Comparison of ENCODE assay signal across 9 mouse cellular contexts in the genomic region with DNA sequence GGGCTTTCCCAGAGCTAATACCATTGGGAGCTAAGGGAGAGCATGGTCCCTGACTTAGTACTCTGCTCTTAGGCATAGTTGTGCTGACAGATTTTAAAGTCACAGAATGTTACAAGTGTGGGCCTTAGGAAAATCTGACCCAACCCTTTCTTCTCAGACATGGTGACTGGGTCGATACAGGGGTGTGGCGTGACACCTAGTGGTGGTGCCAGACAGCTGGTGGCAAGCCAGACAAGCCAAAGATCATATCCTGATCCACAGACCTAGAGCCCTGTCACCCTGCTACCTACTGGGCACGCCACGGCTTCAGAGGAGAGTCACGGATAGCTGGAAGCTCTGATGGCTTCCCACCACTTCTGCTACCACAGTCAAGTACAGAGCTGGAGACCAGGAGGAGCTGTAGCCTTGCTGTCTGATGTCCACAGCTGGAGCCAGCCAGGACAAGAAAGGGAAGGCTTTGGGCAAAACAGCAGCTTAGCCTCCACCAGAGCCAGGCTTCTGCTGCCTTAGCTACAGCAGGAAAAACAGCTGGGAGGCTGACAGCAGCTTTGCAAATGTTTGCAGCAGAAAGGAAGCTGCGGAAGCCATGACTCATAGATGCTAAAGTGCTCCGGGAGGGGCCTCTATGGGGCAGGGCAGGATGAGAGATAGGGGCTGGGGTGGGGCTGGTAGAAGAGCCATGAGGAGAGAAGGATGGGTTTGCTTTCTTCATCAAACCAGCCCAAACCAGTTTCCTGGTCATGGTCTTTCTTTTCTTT. TPM values are rescaled to one million over a fixed set of nuclear protein-coding genes. Genes with fewer than 3 reads are reported as not detected.
DNase-seq lines count a peak whose midpoint lies in the region; ATAC-seq and TF ChIP-seq lines count a peak whose summit lies in the region.
"Had no signal": no experiment of that assay in that cellular context is flagged by ENCODE, and none has a peak within 500 bp of the region (broad histone marks: within the 10 kb centered on the region; RNA-seq: fewer than 3 reads in every experiment).

No protein-coding gene starts in this region.

- no peak for TF ChIP-seq EP300 in stomach, postnatal 0 days (optimal IDR thresholded peaks at IDR 0.05)

- H3K27me3 ChIP-seq in testis, adult 2 months (ENCODE audit: control insufficient read depth, insufficient read depth, low read length): no peaks in the 10 kb centered on the region
- no peaks in the 10 kb centered on the region for H3K27me3 ChIP-seq in liver, embryonic 16.5 days (ENCODE audit: control insufficient read depth, insufficient read depth, low read depth, low read length)
- H3K27me3 ChIP-seq in stomach, postnatal 0 days (ENCODE audit: control insufficient read depth, insufficient read depth, low read length): no peaks in the 10 kb centered on the region

- peak overlapping the region; percentile 66 for H3K27ac ChIP-seq in testis, adult 2 months (ENCODE audit: control insufficient read depth, insufficient read depth, low read depth, low read length)
- peak overlapping the region; percentile 59 for H3K27ac ChIP-seq in liver, embryonic 16.5 days (ENCODE audit: low read length)
- H3K27ac ChIP-seq in stomach, postnatal 0 days (replicated peaks): peak overlapping the region; percentile 93

- 20% methylated on average over 7 of the region's 7 CpGs for WGBS in liver, embryonic 16.5 days (ENCODE audit: insufficient replicate concordance)
- 30% methylated on average over 7 of the region's 7 CpGs for WGBS in stomach, postnatal 0 days

- TF ChIP-seq POLR2A in testis, adult 2 months (IDR thresholded peaks at IDR 0.05; ENCODE audit: control insufficient read depth, low read depth, low read length): no peak

- peak; percentile 2; the same call in 1 of the 2 replicates for TF ChIP-seq CTCF in testis, adult 2 months (IDR thresholded peaks at IDR 0.05; ENCODE audit: control insufficient read depth, insufficient read depth, insufficient replicate concordance, low read depth, low read length)
- peak; percentile 63 for TF ChIP-seq CTCF in stomach, postnatal 0 days (IDR thresholded peaks at IDR 0.05; ENCODE audit: low read depth)

- DNase-seq in testis, postnatal 14 days (ENCODE audit: low spot score): no peak
- peak; percentile 73 for DNase-seq in heart, postnatal 4 days
- peak; percentile 68 for DNase-seq in stomach, postnatal 0 days (ENCODE audit: low spot score)
- DNase-seq in cerebellum, adult 9-11 months: no peak

- H3K36me3 ChIP-seq in testis, adult 2 months (ENCODE audit: control insufficient read depth, insufficient read depth, low read length): no peaks in the 10 kb centered on the region
- no peaks in the 10 kb centered on the region for H3K36me3 ChIP-seq in liver, embryonic 16.5 days (ENCODE audit: control insufficient read depth, insufficient read depth)
- H3K36me3 ChIP-seq in stomach, postnatal 0 days (ENCODE audit: control insufficient read depth, insufficient read depth, low read length): 0 out of 2 replicates have a peak, but pooled peaks cover 4% of the 10 kb centered on the region

- H3K4me2 ChIP-seq in liver, embryonic 16.5 days (ENCODE audit: low read depth, low read length): no peak overlapping the region
- H3K4me2 ChIP-seq in stomach, postnatal 0 days (replicated peaks; ENCODE audit: low read depth): peak overlapping the region; percentile 35

- H3K9ac ChIP-seq in liver, embryonic 16.5 days (ENCODE audit: low read depth, low read length): no peak overlapping the region
- peak overlapping the region; percentile 52 for H3K9ac ChIP-seq in stomach, postnatal 0 days (ENCODE audit: low read length)

- H3K4me3 ChIP-seq in testis, adult 2 months (ENCODE audit: control insufficient read depth, low read depth, low read length): no peak overlapping the region
- no peak overlapping the region for H3K4me3 ChIP-seq in liver, embryonic 16.5 days (ENCODE audit: low read depth, low read length)
- H3K4me3 ChIP-seq in stomach, postnatal 0 days (ENCODE audit: low read depth, low read length): no peak overlapping the region

- ATAC-seq in common myeloid progenitor, adult 5-6 weeks (replicated peaks; ENCODE audit: low read depth, poor library complexity, severe bottlenecking): peak; percentile 69
- ATAC-seq in liver, embryonic 16.5 days (ENCODE audit: low read depth): peak; percentile 57
- peak; percentile 78 for ATAC-seq in stomach, postnatal 0 days (ENCODE audit: low FRiP score, low TSS enrichment)
- ATAC-seq in cerebellum, adult (ENCODE audit: insufficient number of reproducible peaks, low FRiP score, low TSS enrichment): no peak

- H3K4me1 ChIP-seq in testis, adult 2 months (ENCODE audit: control insufficient read depth, insufficient read depth, low read length): peaks cover 3% of the 10 kb centered on the region
- peaks cover 25% of the 10 kb centered on the region for H3K4me1 ChIP-seq in liver, embryonic 16.5 days (ENCODE audit: control insufficient read depth, low read depth, low read length)
- H3K4me1 ChIP-seq in stomach, postnatal 0 days (replicated peaks; ENCODE audit: control insufficient read depth, insufficient read depth): peaks cover 16% of the 10 kb centered on the region

- no peaks in the 10 kb centered on the region for H3K9me3 ChIP-seq in liver, embryonic 16.5 days (replicated peaks; ENCODE audit: control insufficient read depth, low read length)
- no peaks in the 10 kb centered on the region for H3K9me3 ChIP-seq in stomach, postnatal 0 days (ENCODE audit: control insufficient read depth, low read length)

RNA-seq across cellular contexts. Expression of a gene that starts 11.0 kb away (rescaled TPM):
- polyA plus RNA-seq in testis, adult 2 months (2012; rRNA removed): 2.4 and 2.8 TPM in 2 replicates
- total RNA-seq in common myeloid progenitor, adult 5-6 weeks (2017): 22.4 TPM in 2 replicates
- total RNA-seq in heart, postnatal 4 days (2021): 10 to 100 TPM; 86.6 to 89.9 TPM
- 25.0 and 27.4 TPM in 2 replicates for polyA plus RNA-seq in liver, embryonic 16.5 days (2015; fragmentation: Nextera tagmentation; extraction: Ambion mirVana)
- 54.4 and 55.6 TPM in 2 replicates for polyA plus RNA-seq in stomach, postnatal 0 days (2015; fragmentation: Nextera tagmentation; extraction: Ambion mirVana)

RNA-seq across cellular contexts. Expression of a gene that starts 58.4 kb away (rescaled TPM):
- polyA plus RNA-seq in testis, adult 2 months (2012; rRNA removed): 1.4 and 1.5 TPM in 2 replicates
- 0.37 TPM in 1 of 2 replicates, not detected in the other for total RNA-seq in common myeloid progenitor, adult 5-6 weeks (2017)
- total RNA-seq in heart, postnatal 4 days (2021): not detected
- 0.05 TPM in 1 of 2 replicates, not detected in the other for polyA plus RNA-seq in liver, embryonic 16.5 days (2015; fragmentation: Nextera tagmentation; extraction: Ambion mirVana)
- 10.1 and 12.8 TPM in 2 replicates for polyA plus RNA-seq in stomach, postnatal 0 days (2015; fragmentation: Nextera tagmentation; extraction: Ambion mirVana)
- total RNA-seq: gastrocnemius, adult 8-10 months had no signal

Comparison
In these comparisons a context has a peak if more than half of its experiments do, and no peak if none do; other contexts are left out.
1. DNase-seq: peak in heart, postnatal 4 days (single experiment) and stomach, postnatal 0 days (single experiment); none in testis, postnatal 14 days (single experiment) and cerebellum, adult 9-11 months (single experiment).
2. Peak in every context shown above with its lines, with median percentiles within 50 percentile points of each other: H3K27ac ChIP-seq.